Mouse (Mus musculus) hematopoietic stem cell, adult 5-6 weeks (primary cell): Measurements from ENCODE around the gene Tars2. TPM values are rescaled to one million over a fixed set of nuclear protein-coding genes. Genes with fewer than 3 reads are reported as not detected.
"Not testable (repeated sequence)": the region's sequence is repeated elsewhere in the genome, so short reads cannot be mapped to it uniquely, and the experiment has no call there.

Source experiments
- ATAC-seq, 2 experiments: fragments of 125-278 bp in 1 of 2; replicated peaks in 1 of 2; 2 replicates each; pipeline ENCODE4 v1.8.0; 2016 to 2017; ENCODE audit warnings: inconsistent platforms in 2 of 2, mild to moderate bottlenecking in 2 of 2, moderate number of reproducible peaks in 2 of 2, low read depth in 1 of 2, moderate TSS enrichment in 1 of 2; ENCODE audit not compliant: low FRiP score in 2 of 2, poor library complexity in 2 of 2, severe bottlenecking in 2 of 2, insufficient read depth in 1 of 2, low TSS enrichment in 1 of 2
- total RNA-seq: library from RNA; stranded (forward); fragments of 172-1452, 232-1000 nt; gene quantifications from 2 replicates; pipeline ENCODE4 v1.2.3, GENCODE M21; 2017

Gene Tars2
- 44.8 and 45.2 TPM in 2 replicates for total RNA-seq

GRCm38 (mm10) chr3:95760106-95760505 lies at the start of gene Tars2:
Gene Tars2, minus strand, starts transcription at chr3:95760206.
- no peak for ATAC-seq

- no peak for ATAC-seq
These were observed 48.4 kb upstream of the Tars2 start for GRCm38 (mm10) chr3:95808384-95808783.

- not testable (repeated sequence) for ATAC-seq
These were observed 47.6 kb upstream of the Tars2 start for GRCm38 (mm10) chr3:95807630-95808029.

GRCm38 (mm10) chr3:95806677-95807076 lies 46.7 kb upstream of the Tars2 start:
- no peak for ATAC-seq

GRCm38 (mm10) chr3:95803851-95804250 lies 43.8 kb upstream of the Tars2 start:
- ATAC-seq: no peak

- ATAC-seq: no peak
These were observed 38.8 kb upstream of the Tars2 start for GRCm38 (mm10) chr3:95798756-95799155.

- no peak for ATAC-seq
These were observed 34.3 kb upstream of the Tars2 start for GRCm38 (mm10) chr3:95794299-95794698.

- no peak for ATAC-seq
These were observed 33.7 kb upstream of the Tars2 start for GRCm38 (mm10) chr3:95793662-95794061.

GRCm38 (mm10) chr3:95785501-95785900 lies 25.5 kb upstream of the Tars2 start:
- no peak for ATAC-seq

GRCm38 (mm10) chr3:95771985-95772384 lies 12.0 kb upstream of the Tars2 start:
- ATAC-seq: 0 out of 4 replicates have a peak, but pooled peaks of 1 of the 2 experiments have one; percentile 27

GRCm38 (mm10) chr3:95765534-95765933 lies 5.5 kb upstream of the Tars2 start:
- ATAC-seq: no peak; a peak in 1 of 4 replicates

- no peak for ATAC-seq
These were observed 3.8 kb upstream of the Tars2 start for GRCm38 (mm10) chr3:95763811-95764210.

GRCm38 (mm10) chr3:95762961-95763360 lies 3.0 kb upstream of the Tars2 start:
- ATAC-seq: no peak

GRCm38 (mm10) chr3:95761771-95762170 lies 1.8 kb upstream of the Tars2 start:
- no peak for ATAC-seq

GRCm38 (mm10) chr3:95760656-95761055 lies 650 bp upstream of the Tars2 start:
- ATAC-seq: no peak

- no peak for ATAC-seq
These were observed 1.4 kb downstream of the Tars2 start for GRCm38 (mm10) chr3:95758467-95759218.

GRCm38 (mm10) chr3:95756808-95757207 lies 3.2 kb downstream of the Tars2 start:
- no peak for ATAC-seq

- ATAC-seq: peak; percentile 98
These were observed 5.4 kb downstream of the Tars2 start for GRCm38 (mm10) chr3:95754345-95755206.
